Mouse (Mus musculus) neural tube, embryonic 11.5 days (tissue): ENCODE measurements around the gene Pola2. TPM values are rescaled to one million over a fixed set of nuclear protein-coding genes. Genes with fewer than 3 reads are reported as not detected.

ENCODE experiments used
- ATAC-seq: fragments of 200-750 bp; cut with Nextera tagmentation; 2 replicates; pipeline ENCODE4 v1.8.0; 2017; ENCODE audit warnings: moderate number of reproducible peaks, mild to moderate bottlenecking, moderate TSS enrichment, moderate library complexity; ENCODE audit not compliant: insufficient read depth, low FRiP score, low TSS enrichment
- DNase-seq: peaks from one replicate; pipeline ENCODE4 v3.0.0-alpha.2; 2015; ENCODE audit warnings: low spot score
- H3K27ac ChIP-seq: fragments of 300-500 bp; sonication (generic); 2 replicates; pipeline ENCODE4 v1.5.1; 2014; ENCODE audit warnings: low read depth, mild to moderate bottlenecking, low read length
- H3K27me3 ChIP-seq: fragments of 300-500 bp; sonication (generic); 2 replicates; pipeline ENCODE4 v1.6.1; 2014; ENCODE audit warnings: mild to moderate bottlenecking, low read length, mixed read lengths; ENCODE audit not compliant: control insufficient read depth, insufficient read depth
- H3K36me3 ChIP-seq: fragments of 300-500 bp; sonication (generic); 2 replicates; pipeline ENCODE4 v1.6.1; 2014; ENCODE audit warnings: mild to moderate bottlenecking, low read length, moderate library complexity, mixed read lengths; ENCODE audit not compliant: control insufficient read depth, insufficient read depth
- H3K4me1 ChIP-seq: fragments of 300-500 bp; sonication (generic); 2 replicates; pipeline ENCODE4 v1.6.1; 2014; ENCODE audit warnings: low read length, mixed read lengths; ENCODE audit not compliant: control insufficient read depth, insufficient read depth
- H3K4me2 ChIP-seq: fragments of 300-500 bp; sonication (generic); 2 replicates; pipeline ENCODE4 v1.6.1; 2014; ENCODE audit warnings: low read depth, mild to moderate bottlenecking, moderate library complexity
- H3K4me3 ChIP-seq: fragments of 300-500 bp; sonication (generic); 2 replicates; pipeline ENCODE4 v1.5.1; 2014; ENCODE audit warnings: low read depth, low read length
- H3K9ac ChIP-seq: fragments of 300-500 bp; sonication (generic); 2 replicates; pipeline ENCODE4 v1.6.1; 2014; ENCODE audit warnings: mild to moderate bottlenecking, low read length
- H3K9me3 ChIP-seq: fragments of 300-500 bp; sonication (generic); 2 replicates; pipeline ENCODE4 v1.6.1; 2016; ENCODE audit warnings: low read length; ENCODE audit not compliant: control insufficient read depth
- WGBS: fragments of 180-500 bp; shearing (Covaris S2); extraction: QIAGEN DNeasy Blood & Tissue Kit; methylation state at CpG from one replicate; pipeline ENCODE4 v1.1.7; 2014; 5-methylcytosine and 5-hydroxymethylcytosine counted together
- polyA plus RNA-seq: library from polyadenylated mRNA; unstranded; fragments of >200 nt; fragmentation: Nextera tagmentation; extraction: Ambion mirVana; gene quantifications from 2 replicates; pipeline ENCODE4 v1.2.1, GENCODE M21; 2014

The Pola2 gene
- polyA plus RNA-seq, 1 experiment from 2014 or later, result 79.9 TPM

DNA sequence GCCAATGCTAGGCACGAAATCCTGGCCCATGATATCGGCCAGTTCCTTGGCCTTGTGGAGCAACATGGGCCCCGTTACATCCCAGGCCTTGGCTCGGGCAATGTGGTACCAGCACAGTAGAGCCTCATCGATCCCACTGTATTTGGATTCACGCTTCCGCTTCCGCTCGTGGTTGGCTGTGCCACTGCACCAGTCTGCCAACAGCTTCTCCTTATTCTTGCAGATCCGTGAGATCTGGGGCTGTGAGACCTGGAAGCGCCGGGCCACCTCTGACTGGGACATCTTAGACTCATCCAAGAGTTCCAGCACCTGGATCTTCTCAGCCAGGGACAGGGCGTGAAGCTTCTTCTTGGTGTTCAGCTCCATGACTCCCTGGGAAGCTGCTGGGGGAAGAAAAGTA lies 71.3 kb downstream of the Pola2 start:
- 92% methylated on average over 13 of the region's 13 CpGs for WGBS
- H3K4me3 ChIP-seq, result peak overlapping the region; percentile 63
- no peaks in the 10 kb centered on the region for H3K9me3 ChIP-seq
- no peak for ATAC-seq
- H3K4me2 ChIP-seq, result peak overlapping the region; percentile 92
- H3K4me1 ChIP-seq, result peaks cover 12% of the 10 kb centered on the region; the same call in 1 of the 2 replicates
- peak overlapping the region; percentile 84 for H3K9ac ChIP-seq
- no peak overlapping the region for H3K27ac ChIP-seq
- DNase-seq, result no peak
- peaks cover 4% of the 10 kb centered on the region for H3K36me3 ChIP-seq
- H3K27me3 ChIP-seq, result no peaks in the 10 kb centered on the region

DNA sequence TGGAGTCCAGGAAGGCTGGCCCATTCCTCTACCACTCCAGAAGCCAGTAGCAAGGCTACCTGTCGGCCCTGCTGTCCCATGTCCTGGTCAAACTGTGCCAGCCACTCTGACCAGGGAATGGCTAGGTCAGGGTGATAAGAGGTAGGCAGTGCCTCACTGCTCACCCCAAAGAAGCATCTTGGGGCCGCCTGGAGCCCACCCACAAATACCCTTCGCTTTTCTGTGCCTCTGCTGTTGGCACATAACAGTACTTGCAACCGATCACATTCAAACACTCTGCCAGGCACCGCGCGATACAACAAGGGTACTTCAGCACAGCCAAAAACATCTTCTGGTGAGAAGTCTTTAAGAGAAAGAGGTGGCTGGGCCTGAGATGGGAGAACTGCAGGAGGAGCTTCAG lies 71.7 kb downstream of the Pola2 start:
- Histone ChIP-seq H3K4me1 (peaks cover 12% of the 10 kb centered on the region; the same call in 1 of the 2 replicates), H3K27ac (no peak overlapping the region), H3K9me3 (no peaks in the 10 kb centered on the region), H3K4me2 (no peak overlapping the region), H3K27me3 (no peaks in the 10 kb centered on the region), H3K4me3 (peak overlapping the region; percentile 2; the same call in 1 of the 2 replicates), H3K36me3 (peaks cover 4% of the 10 kb centered on the region), H3K9ac (no peak overlapping the region)
- DNase-seq (no peak), ATAC-seq (no peak)
- WGBS, result 96% methylated on average over 7 of the region's 7 CpGs

DNA sequence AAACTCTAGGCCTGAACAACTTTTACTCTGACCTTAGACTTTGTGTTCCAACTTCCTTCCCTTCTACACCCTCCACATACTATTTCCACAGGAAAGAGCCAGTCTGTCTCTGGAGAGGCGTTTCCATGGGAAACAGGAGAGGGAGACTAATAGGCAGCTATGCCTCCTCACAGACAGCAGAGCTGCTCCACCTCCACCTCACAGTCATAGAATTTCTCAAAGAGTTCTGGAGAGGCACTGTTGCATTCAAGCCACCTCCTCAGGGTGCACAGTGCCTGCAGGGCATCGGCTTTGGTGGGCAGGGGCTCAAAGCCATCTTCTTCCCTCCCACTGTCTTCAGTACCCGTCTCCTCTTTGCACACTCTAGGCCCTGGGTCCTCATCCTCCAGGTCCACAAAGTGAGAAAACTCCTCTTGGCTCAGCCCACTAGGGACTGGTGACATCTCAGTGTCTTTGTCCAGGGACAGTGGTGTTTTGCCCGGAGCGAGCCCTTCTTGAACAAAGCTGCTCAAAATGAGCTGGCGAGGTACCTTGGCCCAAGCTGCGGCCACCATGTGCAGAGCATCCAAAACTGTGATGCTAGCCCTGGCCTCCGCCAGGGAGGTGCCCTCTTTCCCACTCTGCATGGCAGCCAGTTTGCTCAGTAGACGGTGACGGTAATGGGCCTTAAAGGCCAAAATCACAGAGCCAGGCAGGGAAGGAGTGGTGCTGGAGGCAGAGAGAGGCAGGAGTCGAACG lies 72.3 kb downstream of the Pola2 start:
- ATAC-seq, result no peak
- H3K27ac ChIP-seq, result no peak overlapping the region
- no peak overlapping the region for H3K4me3 ChIP-seq
- WGBS, result 91% methylated on average over 12 of the region's 12 CpGs
- peaks cover 12% of the 10 kb centered on the region; the same call in 1 of the 2 replicates for H3K4me1 ChIP-seq
- peaks cover 3% of the 10 kb centered on the region for H3K36me3 ChIP-seq
- no peak overlapping the region for H3K9ac ChIP-seq
- no peak overlapping the region for H3K4me2 ChIP-seq
- no peaks in the 10 kb centered on the region for H3K27me3 ChIP-seq
- DNase-seq, result no peak
- H3K9me3 ChIP-seq, result no peaks in the 10 kb centered on the region

Other genes starting within 250 kb of the Pola2 start
- gene Ehbp1l1, start 237.9 kb downstream of the Pola2 start, polyA plus RNA-seq, result 5.1 and 6.8 TPM in 2 replicates
- gene Fam89b, start 234.5 kb downstream of the Pola2 start, polyA plus RNA-seq, result 167 and 184 TPM in 2 replicates
- gene Ltbp3, start 223.3 kb downstream of the Pola2 start, polyA plus RNA-seq, result 5.2 and 9.7 TPM in 2 replicates
- gene Scyl1, start 192.8 kb downstream of the Pola2 start, polyA plus RNA-seq, result 63.9 and 67.4 TPM in 2 replicates
- 19.9 and 20.7 TPM in 2 replicates for gene Frmd8, start 88.9 kb downstream of the Pola2 start, polyA plus RNA-seq
- 0.74 and 1.7 TPM in 2 replicates for gene Slc25a45, start 86.4 kb downstream of the Pola2 start, polyA plus RNA-seq
- gene Tigd3, start 70.1 kb downstream of the Pola2 start, polyA plus RNA-seq, result 5.7 and 6.6 TPM in 2 replicates
- 195 and 225 TPM in 2 replicates for gene Dpf2, start 51.2 kb downstream of the Pola2 start, polyA plus RNA-seq
- gene Cdc42ep2, start 39.4 kb downstream of the Pola2 start, polyA plus RNA-seq, result 3.9 and 4.0 TPM in 2 replicates
- not detected in 2 replicates for gene Slc22a20, start 21.9 kb upstream of the Pola2 start, polyA plus RNA-seq
- gene Capn1, start 51.7 kb upstream of the Pola2 start, polyA plus RNA-seq, result 3.4 and 4.4 TPM in 2 replicates
- 34.4 and 36.7 TPM in 2 replicates for gene Syvn1, start 82.4 kb upstream of the Pola2 start, polyA plus RNA-seq
- gene Mrpl49, start 93.6 kb upstream of the Pola2 start, polyA plus RNA-seq, result 81.9 and 84.8 TPM in 2 replicates
- 789 and 790 TPM in 2 replicates for gene Fau, start 93.6 kb upstream of the Pola2 start, polyA plus RNA-seq
- gene Znhit2, start 97.0 kb upstream of the Pola2 start, polyA plus RNA-seq, result 36.7 and 40.0 TPM in 2 replicates
- 39.6 and 42.9 TPM in 2 replicates for gene Tm7sf2, start 104.2 kb upstream of the Pola2 start, polyA plus RNA-seq
- gene Vps51, start 113.0 kb upstream of the Pola2 start, polyA plus RNA-seq, result 59.1 and 61.2 TPM in 2 replicates
- gene Tmem262, start 115.8 kb upstream of the Pola2 start, polyA plus RNA-seq, result not detected in 2 replicates
- 0.88 and 1.3 TPM in 2 replicates for gene Gm28374, start 118.1 kb upstream of the Pola2 start, polyA plus RNA-seq
- gene Zfpl1, start 120.8 kb upstream of the Pola2 start, polyA plus RNA-seq, result 74.3 and 76.8 TPM in 2 replicates
- 46.0 and 48.4 TPM in 2 replicates for gene Cdca5, start 120.8 kb upstream of the Pola2 start, polyA plus RNA-seq
- gene AC131692.1, start 130.2 kb upstream of the Pola2 start, polyA plus RNA-seq, result not detected in 2 replicates
- 0.53 and 0.77 TPM in 2 replicates for gene Naaladl1, start 141.6 kb upstream of the Pola2 start, polyA plus RNA-seq
- 62.6 and 66.1 TPM in 2 replicates for gene Sac3d1, start 154.4 kb upstream of the Pola2 start, polyA plus RNA-seq
- gene Snx15, start 164.1 kb upstream of the Pola2 start, polyA plus RNA-seq, result 34.5 and 36.9 TPM in 2 replicates
- not detected in 2 replicates for gene Batf2, start 176.8 kb upstream of the Pola2 start, polyA plus RNA-seq
- gene Arl2, start 177.3 kb upstream of the Pola2 start, polyA plus RNA-seq, result 82.6 and 95.1 TPM in 2 replicates
- not detected in 2 replicates for gene Majin, start 220.2 kb upstream of the Pola2 start, polyA plus RNA-seq